Mouse (Mus musculus): ENCODE data around the gene Scamp2. TPM values are rescaled to one million over a fixed set of nuclear protein-coding genes. Genes with fewer than 3 reads are reported as not detected.

The Scamp2 gene
- polyA plus RNA-seq, 1 experiment from 2014 or later = 53.4 TPM

DNA sequence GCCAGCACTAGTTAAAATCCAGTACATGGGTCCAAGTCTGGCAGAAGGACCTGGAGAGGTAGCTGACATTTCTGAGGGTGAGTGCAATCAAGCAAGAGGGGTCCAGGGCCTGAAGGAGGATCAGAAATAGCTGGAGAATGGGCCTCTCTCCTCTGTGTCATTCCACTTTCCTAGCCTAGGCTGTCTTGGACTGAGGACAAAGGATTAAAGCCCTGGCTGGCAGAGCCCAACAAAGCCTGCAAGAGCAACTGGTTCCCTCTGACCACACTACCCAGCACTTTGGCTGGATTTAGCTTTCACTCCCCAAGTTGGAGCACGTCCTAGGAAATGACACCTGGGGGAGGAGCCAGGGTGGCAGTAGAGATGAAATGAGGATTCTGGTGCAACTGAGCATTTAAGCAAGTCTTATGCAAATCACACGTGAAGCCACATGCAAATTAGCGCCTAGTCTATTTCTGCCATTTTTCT is 49.6 kb downstream of the Scamp2 start:
- no peaks in the 10 kb centered on the region for H3K9me3 ChIP-seq (replicated peaks; ENCODE audit: control insufficient read depth, low read length)
- WGBS = 58% methylated on average over 3 of the region's 3 CpGs
- H3K27me3 ChIP-seq (ENCODE audit: control insufficient read depth, insufficient read depth, low read length) = peaks cover 18% of the 10 kb centered on the region
- no peak for ATAC-seq (replicated peaks; ENCODE audit: extremely low read depth, insufficient read depth, low FRiP score)
- H3K4me2 ChIP-seq (ENCODE audit: low read depth, low read length) = no peak overlapping the region
- H3K27ac ChIP-seq (ENCODE audit: low read length) = no peak overlapping the region
- H3K4me3 ChIP-seq (ENCODE audit: low read length) = no peak overlapping the region
- no peaks in the 10 kb centered on the region for H3K36me3 ChIP-seq (ENCODE audit: control insufficient read depth, insufficient read depth)
- H3K9ac ChIP-seq (ENCODE audit: low read length) = no peak overlapping the region
- H3K4me1 ChIP-seq (ENCODE audit: control insufficient read depth, insufficient read depth, low read length) = no peaks in the 10 kb centered on the region

GRCm38 (mm10) chr9:57612587-57612986 is 51.8 kb downstream of the Scamp2 start:
- H3K4me3 ChIP-seq (ENCODE audit: low read length) = no peak overlapping the region
- no peaks in the 10 kb centered on the region for H3K4me1 ChIP-seq (ENCODE audit: control insufficient read depth, insufficient read depth, low read length)
- H3K9ac ChIP-seq (ENCODE audit: low read length) = no peak overlapping the region
- no peaks in the 10 kb centered on the region for H3K9me3 ChIP-seq (replicated peaks; ENCODE audit: control insufficient read depth, low read length)
- H3K27me3 ChIP-seq (ENCODE audit: control insufficient read depth, insufficient read depth, low read length) = 0 out of 2 replicates have a peak, but pooled peaks cover under 1% of the 10 kb centered on the region
- H3K27ac ChIP-seq (ENCODE audit: low read length) = no peak overlapping the region
- no peak; the same call in 1 of the 2 replicates for ATAC-seq (replicated peaks; ENCODE audit: extremely low read depth, insufficient read depth, low FRiP score)
- no peak overlapping the region for H3K4me2 ChIP-seq (ENCODE audit: low read depth, low read length)
- H3K36me3 ChIP-seq (ENCODE audit: control insufficient read depth, insufficient read depth) = no peaks in the 10 kb centered on the region
- 53% methylated on average over 7 of the region's 7 CpGs for WGBS

GRCm38 (mm10) chr9:57613975-57614374 is 53.2 kb downstream of the Scamp2 start:
- Histone ChIP-seq H3K27ac (ENCODE audit: low read length) (no peak overlapping the region), H3K36me3 (ENCODE audit: control insufficient read depth, insufficient read depth) (no peaks in the 10 kb centered on the region), H3K27me3 (ENCODE audit: control insufficient read depth, insufficient read depth, low read length) (no peaks in the 10 kb centered on the region), H3K9me3 (replicated peaks; ENCODE audit: control insufficient read depth, low read length) (no peaks in the 10 kb centered on the region), H3K4me1 (ENCODE audit: control insufficient read depth, insufficient read depth, low read length) (no peaks in the 10 kb centered on the region), H3K9ac (ENCODE audit: low read length) (no peak overlapping the region), H3K4me2 (ENCODE audit: low read depth, low read length) (no peak overlapping the region), H3K4me3 (ENCODE audit: low read length) (no peak overlapping the region)
- no peak; the same call in 1 of the 2 replicates for ATAC-seq (replicated peaks; ENCODE audit: extremely low read depth, insufficient read depth, low FRiP score)
- 63% methylated on average over 7 of the region's 7 CpGs for WGBS

DNA sequence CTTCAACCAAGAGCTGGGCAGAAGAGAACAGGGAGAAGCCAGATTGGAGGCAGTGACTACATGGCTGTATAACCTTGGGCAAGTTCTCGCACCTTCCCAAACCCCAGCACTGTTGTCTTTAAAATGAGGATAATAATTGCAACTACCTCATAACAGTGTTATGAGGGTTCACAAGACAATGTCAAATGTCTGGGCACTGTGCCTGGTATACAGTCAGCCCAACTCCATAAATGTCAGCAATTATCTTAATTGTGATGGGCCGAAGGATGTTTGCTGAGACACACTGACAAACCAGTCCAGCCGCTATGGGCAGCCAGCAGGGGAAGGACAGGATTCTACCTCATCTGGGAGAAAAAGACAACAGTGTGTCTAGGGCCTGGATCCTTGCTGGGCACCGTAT is 54.0 kb downstream of the Scamp2 start:
- Histone ChIP-seq H3K9ac (ENCODE audit: low read length) (no peak overlapping the region), H3K36me3 (ENCODE audit: control insufficient read depth, insufficient read depth) (no peaks in the 10 kb centered on the region), H3K9me3 (replicated peaks; ENCODE audit: control insufficient read depth, low read length) (no peaks in the 10 kb centered on the region), H3K4me1 (ENCODE audit: control insufficient read depth, insufficient read depth, low read length) (no peaks in the 10 kb centered on the region), H3K4me2 (ENCODE audit: low read depth, low read length) (no peak overlapping the region), H3K27ac (ENCODE audit: low read length) (no peak overlapping the region), H3K27me3 (ENCODE audit: control insufficient read depth, insufficient read depth, low read length) (no peaks in the 10 kb centered on the region), H3K4me3 (ENCODE audit: low read length) (no peak overlapping the region)
- 62% methylated on average over 4 of the region's 4 CpGs for WGBS
- ATAC-seq (replicated peaks; ENCODE audit: extremely low read depth, insufficient read depth, low FRiP score) = no peak

GRCm38 (mm10) chr9:57617556-57618169 is 56.9 kb downstream of the Scamp2 start:
- Histone ChIP-seq H3K27me3 (ENCODE audit: control insufficient read depth, insufficient read depth, low read length) (no peaks in the 10 kb centered on the region), H3K9ac (ENCODE audit: low read length) (no peak overlapping the region), H3K4me2 (ENCODE audit: low read depth, low read length) (no peak overlapping the region), H3K36me3 (ENCODE audit: control insufficient read depth, insufficient read depth) (no peaks in the 10 kb centered on the region), H3K4me3 (ENCODE audit: low read length) (no peak overlapping the region), H3K9me3 (replicated peaks; ENCODE audit: control insufficient read depth, low read length) (no peaks in the 10 kb centered on the region), H3K27ac (ENCODE audit: low read length) (no peak overlapping the region), H3K4me1 (ENCODE audit: control insufficient read depth, insufficient read depth, low read length) (no peaks in the 10 kb centered on the region)
- no peak for ATAC-seq (replicated peaks; ENCODE audit: extremely low read depth, insufficient read depth, low FRiP score)
- WGBS = 72% methylated on average over 8 of the region's 8 CpGs

DNA sequence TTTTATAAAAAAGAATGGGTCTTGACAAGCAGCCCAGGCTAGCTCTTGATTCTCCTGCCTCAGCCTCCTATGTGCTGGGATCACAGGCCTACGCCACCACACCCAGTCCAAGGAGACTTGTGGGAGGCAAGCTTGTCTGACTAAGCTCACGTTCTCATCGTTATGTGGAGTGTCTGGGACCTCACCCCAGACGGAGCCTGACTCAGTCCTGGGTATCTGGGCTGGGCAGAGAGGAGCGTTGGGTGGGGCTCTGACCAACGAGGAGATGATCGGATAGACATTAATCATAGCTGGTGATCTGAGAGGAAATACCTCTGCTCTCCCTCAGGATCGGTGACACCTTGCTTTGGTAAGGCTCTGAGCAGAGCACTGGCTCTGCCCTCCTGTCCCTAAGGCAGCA is 58.1 kb downstream of the Scamp2 start:
- 64% methylated on average over 8 of the region's 8 CpGs for WGBS
- no peak overlapping the region for H3K4me3 ChIP-seq (ENCODE audit: low read length)
- H3K4me2 ChIP-seq (ENCODE audit: low read depth, low read length) = no peak overlapping the region
- H3K27ac ChIP-seq (ENCODE audit: low read length) = no peak overlapping the region
- no peaks in the 10 kb centered on the region for H3K36me3 ChIP-seq (ENCODE audit: control insufficient read depth, insufficient read depth)
- no peaks in the 10 kb centered on the region for H3K4me1 ChIP-seq (ENCODE audit: control insufficient read depth, insufficient read depth, low read length)
- H3K27me3 ChIP-seq (ENCODE audit: control insufficient read depth, insufficient read depth, low read length) = no peaks in the 10 kb centered on the region
- ATAC-seq (replicated peaks; ENCODE audit: extremely low read depth, insufficient read depth, low FRiP score) = no peak
- H3K9ac ChIP-seq (ENCODE audit: low read length) = no peak overlapping the region
- no peaks in the 10 kb centered on the region for H3K9me3 ChIP-seq (replicated peaks; ENCODE audit: control insufficient read depth, low read length)

DNA sequence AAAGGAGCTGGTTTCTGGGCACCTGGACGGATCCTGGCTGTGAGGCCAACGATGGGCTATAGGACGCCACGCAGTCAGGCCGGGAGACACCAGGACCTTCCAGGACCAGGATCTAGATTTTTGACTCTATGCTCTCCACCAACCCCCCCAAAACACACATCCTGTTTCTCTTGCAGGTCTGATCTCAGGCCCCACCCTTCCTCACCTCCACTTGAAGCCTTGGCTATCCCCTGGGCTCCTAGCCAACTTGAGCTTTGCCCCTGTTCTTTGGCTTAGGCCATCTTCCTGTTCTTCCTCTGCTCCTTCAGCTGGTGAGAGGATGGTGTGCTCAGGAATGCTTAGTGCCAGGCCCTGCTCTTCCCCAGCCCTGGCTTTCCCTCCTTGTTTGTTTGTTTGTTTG is 59.9 kb downstream of the Scamp2 start, which contains the start of gene Lman1l:
Gene Lman1l, minus strand, starts transcription at position 101 of the 400 bp plus-strand sequence.
- Histone ChIP-seq H3K36me3 (ENCODE audit: control insufficient read depth, insufficient read depth) (no peaks in the 10 kb centered on the region; the same call in none of the 2 replicates), H3K9me3 (replicated peaks; ENCODE audit: control insufficient read depth, low read length) (no peaks in the 10 kb centered on the region), H3K9ac (ENCODE audit: low read length) (no peak within 1 kb of the TSS), H3K27me3 (ENCODE audit: control insufficient read depth, insufficient read depth, low read length) (no peaks in the 10 kb centered on the region), H3K4me3 (ENCODE audit: low read length) (no peak within 1 kb of the TSS), H3K4me2 (ENCODE audit: low read depth, low read length) (no peak within 1 kb of the TSS), H3K27ac (ENCODE audit: low read length) (no peak within 1 kb of the TSS), H3K4me1 (ENCODE audit: control insufficient read depth, insufficient read depth, low read length) (no peaks in the 10 kb centered on the region)
- WGBS = 88% methylated on average over 5 of the region's 5 CpGs
- ATAC-seq (replicated peaks; ENCODE audit: extremely low read depth, insufficient read depth, low FRiP score) = no peak

GRCm38 (mm10) chr9:57624295-57624694 is 63.6 kb downstream of the Scamp2 start:
- no peak overlapping the region for H3K4me3 ChIP-seq (ENCODE audit: low read length)
- no peaks in the 10 kb centered on the region for H3K27me3 ChIP-seq (ENCODE audit: control insufficient read depth, insufficient read depth, low read length)
- 80% methylated on average over 7 of the region's 7 CpGs for WGBS
- no peak overlapping the region for H3K27ac ChIP-seq (ENCODE audit: low read length)
- peaks cover 30% of the 10 kb centered on the region for H3K36me3 ChIP-seq (ENCODE audit: control insufficient read depth, insufficient read depth)
- no peaks in the 10 kb centered on the region for H3K4me1 ChIP-seq (ENCODE audit: control insufficient read depth, insufficient read depth, low read length)
- H3K9me3 ChIP-seq (replicated peaks; ENCODE audit: control insufficient read depth, low read length) = no peaks in the 10 kb centered on the region
- H3K4me2 ChIP-seq (ENCODE audit: low read depth, low read length) = no peak overlapping the region
- no peak overlapping the region for H3K9ac ChIP-seq (ENCODE audit: low read length)
- ATAC-seq (replicated peaks; ENCODE audit: extremely low read depth, insufficient read depth, low FRiP score) = no peak

DNA sequence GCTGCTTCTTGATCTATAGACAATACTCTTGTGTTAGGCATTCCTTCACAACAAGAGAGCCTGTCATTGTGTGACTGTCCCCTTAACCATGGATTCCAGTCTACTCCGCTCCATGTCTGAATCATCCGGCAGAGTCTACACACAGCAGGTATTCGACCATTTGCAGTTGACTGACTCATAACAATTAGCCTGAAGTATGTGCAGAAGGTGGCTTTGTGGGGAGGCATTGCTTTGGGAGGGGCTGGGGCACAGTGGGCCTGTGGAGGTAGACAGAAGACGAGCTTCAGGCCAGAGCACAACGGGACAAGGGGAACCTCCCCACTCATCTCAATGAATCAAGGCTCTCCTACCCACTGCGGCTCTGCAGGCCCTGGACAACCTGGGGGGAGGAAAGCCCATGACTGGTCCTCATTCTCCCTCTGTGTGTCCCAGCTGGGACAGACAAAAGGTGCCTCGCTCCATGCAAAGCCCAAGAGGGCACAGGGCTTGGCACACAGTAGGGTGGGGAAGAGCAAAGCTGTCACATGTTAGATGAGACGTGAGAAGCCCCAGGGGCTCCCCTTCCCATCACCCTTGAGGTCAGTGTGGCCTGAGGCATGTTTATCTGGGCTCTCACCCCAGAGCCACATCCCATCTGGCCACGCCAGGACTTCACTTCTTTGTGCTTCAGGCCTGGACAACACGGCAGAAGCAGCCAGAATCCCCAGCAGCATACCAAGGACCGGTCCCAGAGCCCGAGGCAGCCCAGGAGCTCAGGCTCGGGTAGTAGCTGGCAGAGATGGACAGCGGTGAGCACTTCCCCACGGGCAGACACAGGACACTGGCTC is 65.1 kb downstream of the Scamp2 start:
- Histone ChIP-seq H3K27me3 (ENCODE audit: control insufficient read depth, insufficient read depth, low read length) (no peaks in the 10 kb centered on the region), H3K9me3 (replicated peaks; ENCODE audit: control insufficient read depth, low read length) (no peaks in the 10 kb centered on the region), H3K4me3 (ENCODE audit: low read length) (no peak overlapping the region), H3K9ac (ENCODE audit: low read length) (no peak overlapping the region), H3K4me1 (ENCODE audit: control insufficient read depth, insufficient read depth, low read length) (no peaks in the 10 kb centered on the region), H3K27ac (ENCODE audit: low read length) (no peak overlapping the region), H3K36me3 (ENCODE audit: control insufficient read depth, insufficient read depth) (peaks cover 35% of the 10 kb centered on the region), H3K4me2 (ENCODE audit: low read depth, low read length) (no peak overlapping the region)
- no peak for ATAC-seq (replicated peaks; ENCODE audit: extremely low read depth, insufficient read depth, low FRiP score)
- 80% methylated on average over 15 of the region's 15 CpGs for WGBS

All from heart, embryonic 16.5 days (tissue).